Mouse (Mus musculus): Measurements from ENCODE around the gene Kcnj10. TPM values are rescaled to one million over a fixed set of nuclear protein-coding genes. Genes with fewer than 3 reads are reported as not detected.

The Kcnj10 gene
- total and polyA plus RNA-seq, 3 experiments = 0.04 to 0.72 TPM; not detected in 1

- Histone ChIP-seq H3K9ac (ENCODE audit: control insufficient read depth, low read depth, low read length, poor library complexity, severe bottlenecking) (peak overlapping the region; percentile 90), H3K9me3 (replicated peaks; ENCODE audit: insufficient read depth, low read length) (no peaks in the 10 kb centered on the region), H3K36me3 (ENCODE audit: control insufficient read depth in 1 of 2, insufficient read depth in 2 of 2, low read length in 2 of 2) (0 out of 4 replicates have a peak, but pooled peaks cover 0 to 3% of the 10 kb centered on the region in 2 experiments), H3K79me2 (ENCODE audit: control insufficient read depth, insufficient read depth, low read length, poor library complexity) (peaks cover 22% of the 10 kb centered on the region), H3K27me3 (ENCODE audit: control insufficient read depth in 1 of 2, insufficient read depth in 2 of 2, low read length in 2 of 2) (no peaks in the 10 kb centered on the region), H3K27ac (ENCODE audit: control insufficient read depth, low read depth, low read length) (peak overlapping the region; percentile 37), H3K4me1 (ENCODE audit: control insufficient read depth in 1 of 2, insufficient read depth in 2 of 2, low read length in 2 of 2) (peaks cover 2 to 10% of the 10 kb centered on the region in 2 experiments), H3K4me3 (ENCODE audit: control insufficient read depth in 1 of 2, insufficient read depth in 1 of 2, low read depth in 2 of 2, low read length in 2 of 2) (peak overlapping the region; percentile 86 to 93)
- peak; percentile 74 for DNase-seq (ENCODE audit: low read depth, low spot score)
- TF ChIP-seq MYC (IDR thresholded peaks at IDR 0.05; ENCODE audit: low read depth, low read length) = 0 out of 2 replicates have a peak, but pooled peaks have one; percentile 32
- TF ChIP-seq ETS1 (IDR thresholded peaks at IDR 0.05; ENCODE audit: low read depth, low read length) = no peak
- no peak for TF ChIP-seq POLR2AphosphoS5 (IDR thresholded peaks at IDR 0.05; ENCODE audit: borderline replicate concordance, low read depth, low read length)
- TF ChIP-seq BHLHE40 (IDR thresholded peaks at IDR 0.05; ENCODE audit: borderline replicate concordance, low read depth, low read length) = 0 out of 2 replicates have a peak, but pooled peaks have one; percentile 49
- no peak for TF ChIP-seq GATA1 (IDR thresholded peaks at IDR 0.05; ENCODE audit: low read depth, low read length)
- 0 out of 2 replicates have a peak, but pooled peaks have one; percentile 54 for TF ChIP-seq USF1 (IDR thresholded peaks at IDR 0.05; ENCODE audit: low read depth, low read length)
- no peak for TF ChIP-seq TBP (IDR thresholded peaks at IDR 0.05; ENCODE audit: low read depth, low read length)
- no peak for TF ChIP-seq JUND (IDR thresholded peaks at IDR 0.05; ENCODE audit: low read depth, low read length)
- no peak for TF ChIP-seq HCFC1 (IDR thresholded peaks at IDR 0.05; ENCODE audit: low read depth, low read length)
- 0 out of 2 replicates have a peak, but pooled peaks have one; percentile 34 for TF ChIP-seq MAZ (IDR thresholded peaks at IDR 0.05; ENCODE audit: low read depth, low read length)
- TF ChIP-seq MYB (IDR thresholded peaks at IDR 0.05; ENCODE audit: low read depth, low read length) = no peak
- TF ChIP-seq TAL1 (IDR thresholded peaks at IDR 0.05; ENCODE audit: low read length) = no peak
- no peak for TF ChIP-seq ZNF384 (IDR thresholded peaks at IDR 0.05; ENCODE audit: low read depth, low read length)
- no peak for TF ChIP-seq SMC3 (IDR thresholded peaks at IDR 0.05; ENCODE audit: low read depth, low read length)
- peak; percentile 73; the same call in 1 of the 2 replicates for TF ChIP-seq MXI1 (IDR thresholded peaks at IDR 0.05; ENCODE audit: low read depth, low read length)
- TF ChIP-seq KAT2A (conservative IDR thresholded peaks at IDR 0.05; ENCODE audit: low read depth, low read length) = no peak
- TF ChIP-seq SIN3A (IDR thresholded peaks at IDR 0.05; ENCODE audit: low read length) = peak; percentile 59; the same call in 1 of the 2 replicates
- no peak; the same call in 1 of the 2 replicates for TF ChIP-seq MAX (IDR thresholded peaks at IDR 0.05; ENCODE audit: low read length)
- 0 out of 2 replicates have a peak, but pooled peaks have one; percentile 36 for TF ChIP-seq CHD1 (IDR thresholded peaks at IDR 0.05; ENCODE audit: low read depth, low read length)
Observed at GRCm38 (mm10) chr1:172312768-172313561, 28.0 kb upstream of the Kcnj10 start.
